Mouse (Mus musculus) stomach, embryonic 15.5 days (tissue): ENCODE data around the gene Sox6. TPM values are rescaled to one million over a fixed set of nuclear protein-coding genes. Genes with fewer than 3 reads are reported as not detected.

Experiments used
- ATAC-seq: fragments of 200-750 bp; cut with Nextera tagmentation; 2 replicates; pipeline ENCODE4 v1.8.0; 2017; ENCODE audit warnings: low read depth, moderate number of reproducible peaks, moderate TSS enrichment; ENCODE audit not compliant: insufficient read depth, low FRiP score
- H3K27ac ChIP-seq: fragments of 300-500 bp; sonication (generic); 2 replicates; pipeline ENCODE4 v1.5.1; 2015; ENCODE audit warnings: mild to moderate bottlenecking, inconsistent platforms
- H3K27me3 ChIP-seq: fragments of 300-500 bp; sonication (generic); replicated peaks from 2 replicates; pipeline ENCODE4 v1.6.1; 2015; ENCODE audit warnings: inconsistent platforms
- H3K36me3 ChIP-seq: fragments of 300-500 bp; sonication (generic); 2 replicates; pipeline ENCODE4 v1.6.1; 2015; ENCODE audit warnings: inconsistent platforms
- H3K4me1 ChIP-seq: fragments of 300-500 bp; sonication (generic); 2 replicates; pipeline ENCODE4 v1.6.1; 2015; ENCODE audit warnings: inconsistent platforms
- H3K4me2 ChIP-seq: fragments of 300-500 bp; sonication (generic); 2 replicates; pipeline ENCODE4 v1.6.1; 2015; ENCODE audit warnings: mild to moderate bottlenecking, inconsistent platforms
- H3K4me3 ChIP-seq: fragments of 300-500 bp; sonication (generic); replicated peaks from 2 replicates; pipeline ENCODE4 v1.5.1; 2015; ENCODE audit warnings: inconsistent platforms
- H3K9ac ChIP-seq: fragments of 300-500 bp; sonication (generic); 2 replicates; pipeline ENCODE4 v1.6.1; 2015; ENCODE audit warnings: inconsistent platforms
- H3K9me3 ChIP-seq: fragments of 300-500 bp; sonication (generic); 2 replicates; pipeline ENCODE4 v1.6.1; 2016; ENCODE audit warnings: inconsistent platforms
- WGBS: fragments of 180-500 bp; shearing (Covaris S2); methylation state at CpG from one replicate; pipeline ENCODE4 v1.1.7; 2015; 5-methylcytosine and 5-hydroxymethylcytosine counted together
- polyA plus RNA-seq: library from polyadenylated mRNA; unstranded; fragments of >200 nt; fragmentation: Nextera tagmentation; extraction: Ambion mirVana; gene quantifications from 2 replicates; pipeline ENCODE4 v1.2.1, GENCODE M21; 2015

Gene Sox6
- polyA plus RNA-seq, 1 experiment from 2014 or later: 42.4 TPM

GRCm38 (mm10) chr7:115936908-115937307, 101.7 kb downstream of the Sox6 start:
- no peaks in the 10 kb centered on the region for H3K36me3 ChIP-seq
- H3K27ac ChIP-seq: no peak overlapping the region
- no peaks in the 10 kb centered on the region for H3K9me3 ChIP-seq
- H3K4me2 ChIP-seq: no peak overlapping the region
- WGBS: 42% methylated on average over 1 of the region's 1 CpGs
- no peak overlapping the region for H3K4me3 ChIP-seq
- H3K9ac ChIP-seq: no peak overlapping the region
- no peak for ATAC-seq
- H3K4me1 ChIP-seq: no peaks in the 10 kb centered on the region
- no peaks in the 10 kb centered on the region for H3K27me3 ChIP-seq

- Histone ChIP-seq H3K27me3 (no peaks in the 10 kb centered on the region), H3K36me3 (no peaks in the 10 kb centered on the region), H3K4me2 (no peak overlapping the region), H3K9ac (no peak overlapping the region), H3K9me3 (no peaks in the 10 kb centered on the region), H3K27ac (no peak overlapping the region), H3K4me1 (no peaks in the 10 kb centered on the region), H3K4me3 (no peak overlapping the region)
- ATAC-seq: no peak
- WGBS: 89% methylated on average over 1 of the region's 1 CpGs
Observed at GRCm38 (mm10) chr7:115915338-115915737, 123.3 kb downstream of the Sox6 start.

- Histone ChIP-seq H3K27me3 (no peaks in the 10 kb centered on the region), H3K27ac (no peak overlapping the region), H3K9me3 (no peaks in the 10 kb centered on the region), H3K9ac (no peak overlapping the region), H3K4me2 (no peak overlapping the region), H3K36me3 (no peaks in the 10 kb centered on the region), H3K4me3 (no peak overlapping the region), H3K4me1 (no peaks in the 10 kb centered on the region)
- ATAC-seq: no peak
- 78% methylated on average over 1 of the region's 1 CpGs for WGBS
Observed at GRCm38 (mm10) chr7:115910313-115910712, 128.3 kb downstream of the Sox6 start.

GRCm38 (mm10) chr7:115904798-115905207, 133.8 kb downstream of the Sox6 start:
- no peaks in the 10 kb centered on the region for H3K27me3 ChIP-seq
- no peak for ATAC-seq

GRCm38 (mm10) chr7:115903931-115904797, 134.4 kb downstream of the Sox6 start:
- ATAC-seq: no peak
- H3K36me3 ChIP-seq: no peaks in the 10 kb centered on the region
- WGBS: 57% methylated on average over 5 of the region's 5 CpGs
- no peaks in the 10 kb centered on the region for H3K4me1 ChIP-seq
- H3K27ac ChIP-seq: no peak overlapping the region
- no peak overlapping the region for H3K4me2 ChIP-seq
- H3K27me3 ChIP-seq: no peaks in the 10 kb centered on the region
- H3K9ac ChIP-seq: no peak overlapping the region
- H3K4me3 ChIP-seq: no peak overlapping the region
- no peaks in the 10 kb centered on the region for H3K9me3 ChIP-seq

More at GRCm38 (mm10) chr7:115904798-115905207, 133.8 kb downstream of the Sox6 start:
- Histone ChIP-seq H3K9me3 (no peaks in the 10 kb centered on the region), H3K4me2 (no peak overlapping the region), H3K36me3 (no peaks in the 10 kb centered on the region), H3K9ac (no peak overlapping the region), H3K27ac (no peak overlapping the region), H3K4me1 (no peaks in the 10 kb centered on the region), H3K4me3 (no peak overlapping the region)
- 81% methylated on average over 9 of the region's 9 CpGs for WGBS

- H3K4me3 ChIP-seq: no peak overlapping the region
- no peaks in the 10 kb centered on the region for H3K36me3 ChIP-seq
- H3K9me3 ChIP-seq: no peaks in the 10 kb centered on the region
- no peak overlapping the region for H3K9ac ChIP-seq
- ATAC-seq: no peak
- no peaks in the 10 kb centered on the region for H3K27me3 ChIP-seq
- H3K4me1 ChIP-seq: no peaks in the 10 kb centered on the region
- WGBS: 86% methylated on average over 1 of the region's 1 CpGs
- no peak overlapping the region for H3K4me2 ChIP-seq
- no peak overlapping the region for H3K27ac ChIP-seq
Observed at GRCm38 (mm10) chr7:115903368-115903767, 135.2 kb downstream of the Sox6 start.

GRCm38 (mm10) chr7:115895831-115896230, 142.8 kb downstream of the Sox6 start:
- H3K4me3 ChIP-seq: no peak overlapping the region
- no peaks in the 10 kb centered on the region for H3K4me1 ChIP-seq
- ATAC-seq: no peak
- no peak overlapping the region for H3K27ac ChIP-seq
- H3K9ac ChIP-seq: no peak overlapping the region
- H3K36me3 ChIP-seq: no peaks in the 10 kb centered on the region
- WGBS: 46% methylated on average over 6 of the region's 6 CpGs
- H3K4me2 ChIP-seq: no peak overlapping the region
- H3K27me3 ChIP-seq: no peaks in the 10 kb centered on the region
- H3K9me3 ChIP-seq: no peaks in the 10 kb centered on the region

- H3K9ac ChIP-seq: no peak overlapping the region
- peak; percentile 92 for ATAC-seq
- no peaks in the 10 kb centered on the region for H3K27me3 ChIP-seq
- no peaks in the 10 kb centered on the region for H3K36me3 ChIP-seq
- no peak overlapping the region for H3K27ac ChIP-seq
- H3K9me3 ChIP-seq: no peaks in the 10 kb centered on the region
- H3K4me1 ChIP-seq: no peaks in the 10 kb centered on the region
- 50% methylated on average over 4 of the region's 4 CpGs for WGBS
- H3K4me3 ChIP-seq: no peak overlapping the region
- H3K4me2 ChIP-seq: no peak overlapping the region
Observed at GRCm38 (mm10) chr7:115895028-115895671, 143.4 kb downstream of the Sox6 start.

GRCm38 (mm10) chr7:115891482-115891881, 147.1 kb downstream of the Sox6 start:
- no peak overlapping the region for H3K4me3 ChIP-seq
- no peak overlapping the region for H3K9ac ChIP-seq
- no peak for ATAC-seq
- no peaks in the 10 kb centered on the region for H3K4me1 ChIP-seq
- no peaks in the 10 kb centered on the region for H3K27me3 ChIP-seq
- no peaks in the 10 kb centered on the region for H3K36me3 ChIP-seq
- H3K27ac ChIP-seq: no peak overlapping the region
- no peak overlapping the region for H3K4me2 ChIP-seq
- WGBS: 81% methylated on average over 3 of the region's 3 CpGs
- H3K9me3 ChIP-seq: no peaks in the 10 kb centered on the region

- Histone ChIP-seq H3K4me2 (no peak overlapping the region), H3K27me3 (no peaks in the 10 kb centered on the region), H3K4me1 (no peaks in the 10 kb centered on the region), H3K9me3 (no peaks in the 10 kb centered on the region), H3K9ac (no peak overlapping the region), H3K36me3 (no peaks in the 10 kb centered on the region), H3K4me3 (no peak overlapping the region), H3K27ac (no peak overlapping the region)
- 81% methylated on average over 7 of the region's 7 CpGs for WGBS
- no peak for ATAC-seq
Observed at GRCm38 (mm10) chr7:115889926-115890325, 148.7 kb downstream of the Sox6 start.

- no peak overlapping the region for H3K4me3 ChIP-seq
- H3K27me3 ChIP-seq: no peaks in the 10 kb centered on the region
- no peaks in the 10 kb centered on the region for H3K36me3 ChIP-seq
- H3K4me1 ChIP-seq: no peaks in the 10 kb centered on the region
- H3K4me2 ChIP-seq: no peak overlapping the region
- no peak overlapping the region for H3K9ac ChIP-seq
- no peak for ATAC-seq
- H3K9me3 ChIP-seq: no peaks in the 10 kb centered on the region
- H3K27ac ChIP-seq: no peak overlapping the region
- 91% methylated on average over 1 of the region's 1 CpGs for WGBS
Observed at GRCm38 (mm10) chr7:115888561-115888960, 150.0 kb downstream of the Sox6 start.

- H3K27me3 ChIP-seq: no peaks in the 10 kb centered on the region
- no peaks in the 10 kb centered on the region for H3K4me1 ChIP-seq
- H3K4me3 ChIP-seq: no peak overlapping the region
- 75% methylated on average over 7 of the region's 7 CpGs for WGBS
- H3K9ac ChIP-seq: no peak overlapping the region
- H3K4me2 ChIP-seq: no peak overlapping the region
- no peak overlapping the region for H3K27ac ChIP-seq
- ATAC-seq: no peak
- no peaks in the 10 kb centered on the region for H3K9me3 ChIP-seq
- H3K36me3 ChIP-seq: no peaks in the 10 kb centered on the region
Observed at GRCm38 (mm10) chr7:115888120-115888519, 150.5 kb downstream of the Sox6 start.
